Mouse (Mus musculus) left cerebral cortex, adult 11 months (tissue): ENCODE data around the gene Adamts16.
A peak's percentile ranks its signal among the peaks of the same experiment; 100 is the strongest.

Experiments
- DNase-seq: peaks from one replicate; pipeline ENCODE4 v3.0.0; 2022; ENCODE audit warnings: low spot score

The Adamts16 gene

DNA sequence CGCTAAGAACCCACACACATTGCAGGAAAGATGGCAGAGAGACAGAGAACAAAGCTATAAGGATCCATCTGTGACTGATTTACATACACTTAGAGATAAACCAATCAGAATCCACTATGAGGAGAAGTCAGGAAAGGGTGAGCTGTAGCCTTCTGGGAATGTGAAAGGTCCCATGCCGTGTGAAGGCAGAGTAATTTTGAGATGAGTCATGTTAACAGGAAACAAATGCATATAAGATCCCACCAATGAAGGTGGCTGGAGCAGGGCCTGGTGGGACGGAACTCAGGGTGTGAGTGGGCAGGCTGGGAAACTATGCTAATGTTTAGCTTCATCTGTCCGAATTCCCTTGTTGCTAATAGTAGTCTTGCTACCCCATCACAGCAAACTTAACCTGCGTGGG lies 128.3 kb downstream of the Adamts16 start:
- DNase-seq = no peak

DNA sequence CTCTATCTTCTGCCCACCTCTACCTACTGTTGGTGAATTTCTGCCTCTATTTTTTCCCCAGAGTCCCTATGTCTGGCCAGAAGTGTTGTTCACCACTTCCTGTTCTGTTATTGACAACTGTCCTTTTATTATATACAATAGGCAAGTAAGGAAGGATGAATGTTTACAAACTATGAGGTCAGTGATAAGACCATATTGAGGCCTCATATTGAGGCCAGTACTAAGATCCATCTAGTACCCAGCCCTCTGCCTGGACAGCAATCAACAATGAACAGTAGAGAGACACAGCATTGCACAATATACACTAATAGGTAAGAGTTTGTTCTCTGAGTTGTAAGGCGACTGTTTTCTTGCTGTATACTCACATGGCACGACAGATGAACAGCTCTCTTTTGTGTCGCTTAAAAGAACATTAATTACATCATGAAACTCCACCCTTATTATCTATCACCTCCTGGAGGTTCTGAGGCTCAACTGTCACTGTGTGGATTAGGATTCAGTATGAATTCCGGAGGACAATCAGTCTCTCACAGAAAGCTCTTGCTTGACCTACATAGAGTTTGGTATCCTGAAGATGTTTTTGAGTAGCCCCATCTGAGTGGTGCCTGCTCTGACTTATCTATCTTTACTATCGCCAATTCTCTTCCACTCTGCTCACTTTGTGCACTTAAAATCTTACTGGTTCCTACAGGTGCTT lies 134.3 kb downstream of the Adamts16 start:
- DNase-seq = no peak

- DNase-seq = no peak
These were observed 138.7 kb downstream of the Adamts16 start for GRCm38 (mm10) chr13:70702904-70703303.

GRCm38 (mm10) chr13:70698812-70699387 lies 142.7 kb downstream of the Adamts16 start:
- DNase-seq = peak; percentile 34

- no peak for DNase-seq
These were observed 152.1 kb downstream of the Adamts16 start for GRCm38 (mm10) chr13:70689452-70689960.

DNA sequence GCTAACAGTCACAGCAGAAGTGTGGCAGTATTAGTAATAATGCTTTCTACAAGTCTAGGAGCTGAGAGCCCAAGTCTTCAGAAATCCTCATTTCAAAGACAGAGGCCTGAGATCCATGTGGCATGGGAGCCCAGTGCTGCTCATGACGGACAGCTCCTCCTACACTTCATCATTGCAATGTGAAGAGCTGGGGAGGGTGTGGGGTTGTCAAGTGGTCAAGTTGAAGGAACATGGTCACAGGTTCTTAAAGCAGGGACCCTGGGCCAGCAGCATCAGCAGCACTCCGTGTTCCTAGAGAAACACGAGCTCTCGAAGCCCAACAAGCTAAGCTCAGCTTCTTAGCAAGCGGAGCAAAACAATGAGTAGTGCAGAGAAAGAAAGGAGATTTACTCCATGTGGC lies 155.8 kb downstream of the Adamts16 start:
- DNase-seq = no peak

- DNase-seq = no peak
These were observed 156.5 kb downstream of the Adamts16 start for GRCm38 (mm10) chr13:70684976-70685609.

DNA sequence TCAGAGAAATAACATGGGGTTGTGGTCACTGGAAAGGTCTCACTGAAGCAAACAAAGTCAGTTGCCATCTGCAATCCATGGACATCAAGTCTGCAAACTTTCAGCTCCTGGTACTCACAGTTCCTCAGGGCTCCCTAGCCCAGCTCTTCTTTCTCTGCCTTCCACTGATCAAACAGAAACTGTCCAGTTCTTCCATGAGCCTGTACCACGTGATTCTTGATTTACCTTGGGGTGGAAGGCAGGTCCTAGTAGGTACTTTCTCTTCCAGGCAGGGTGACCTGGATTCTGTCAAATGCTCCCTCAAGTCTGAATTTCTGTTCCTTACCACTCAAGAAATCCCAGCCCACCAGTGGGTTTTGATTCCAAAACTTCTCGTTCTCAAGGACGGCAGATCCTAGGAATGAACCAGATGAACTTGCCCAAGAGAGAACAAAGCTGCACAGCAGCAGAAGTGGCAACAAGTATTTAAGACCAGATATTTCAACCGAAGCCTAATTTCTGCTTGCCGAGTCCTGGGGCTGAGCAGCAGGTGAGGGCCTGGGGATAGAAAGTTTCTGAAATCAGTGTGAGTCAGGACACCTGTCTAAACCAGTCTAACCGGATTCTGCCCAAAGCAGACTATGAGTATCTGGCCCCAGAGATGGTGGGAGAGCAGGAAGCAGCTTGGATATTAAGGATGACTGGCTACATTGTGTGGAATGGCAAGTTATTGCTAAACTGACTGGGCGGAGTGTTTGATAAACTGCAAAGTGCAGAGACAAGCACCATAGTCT lies 160.0 kb downstream of the Adamts16 start:
- no peak for DNase-seq

DNA sequence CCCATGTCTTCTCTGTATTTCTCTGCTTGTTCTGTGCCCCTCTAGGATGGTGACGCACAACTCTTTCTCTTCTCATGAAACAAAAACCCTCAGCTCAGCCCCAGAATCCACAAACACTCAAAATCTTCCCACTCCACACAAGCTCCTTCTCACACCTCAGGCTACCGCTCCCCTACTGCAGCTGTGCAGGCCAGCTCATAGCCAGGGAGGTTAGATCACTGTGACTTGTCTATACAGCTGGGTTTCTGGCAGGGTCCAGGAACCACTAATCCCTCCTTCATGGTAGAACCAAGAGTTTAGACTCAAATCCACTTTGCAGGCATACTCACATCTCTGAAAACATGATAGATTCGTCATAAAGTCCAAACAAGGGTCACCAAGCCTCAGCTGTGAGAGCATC lies 161.3 kb downstream of the Adamts16 start:
- DNase-seq = no peak
